Mouse (Mus musculus) heart, postnatal 4 days (tissue): ENCODE measurements around the gene Setd1b. TPM values are rescaled to one million over a fixed set of nuclear protein-coding genes. Genes with fewer than 3 reads are reported as not detected.

Experiments used
- DNase-seq: peaks from one replicate; pipeline ENCODE4 v3.0.0; 2021
- total RNA-seq, 2 experiments: library from RNA; stranded (reverse); gene quantifications; 2 replicates each; pipeline ENCODE4 v1.2.3; 2021

Gene Setd1b
- total RNA-seq, 2 experiments from 2014 or later = 22.2 to 23.0 TPM

DNA sequence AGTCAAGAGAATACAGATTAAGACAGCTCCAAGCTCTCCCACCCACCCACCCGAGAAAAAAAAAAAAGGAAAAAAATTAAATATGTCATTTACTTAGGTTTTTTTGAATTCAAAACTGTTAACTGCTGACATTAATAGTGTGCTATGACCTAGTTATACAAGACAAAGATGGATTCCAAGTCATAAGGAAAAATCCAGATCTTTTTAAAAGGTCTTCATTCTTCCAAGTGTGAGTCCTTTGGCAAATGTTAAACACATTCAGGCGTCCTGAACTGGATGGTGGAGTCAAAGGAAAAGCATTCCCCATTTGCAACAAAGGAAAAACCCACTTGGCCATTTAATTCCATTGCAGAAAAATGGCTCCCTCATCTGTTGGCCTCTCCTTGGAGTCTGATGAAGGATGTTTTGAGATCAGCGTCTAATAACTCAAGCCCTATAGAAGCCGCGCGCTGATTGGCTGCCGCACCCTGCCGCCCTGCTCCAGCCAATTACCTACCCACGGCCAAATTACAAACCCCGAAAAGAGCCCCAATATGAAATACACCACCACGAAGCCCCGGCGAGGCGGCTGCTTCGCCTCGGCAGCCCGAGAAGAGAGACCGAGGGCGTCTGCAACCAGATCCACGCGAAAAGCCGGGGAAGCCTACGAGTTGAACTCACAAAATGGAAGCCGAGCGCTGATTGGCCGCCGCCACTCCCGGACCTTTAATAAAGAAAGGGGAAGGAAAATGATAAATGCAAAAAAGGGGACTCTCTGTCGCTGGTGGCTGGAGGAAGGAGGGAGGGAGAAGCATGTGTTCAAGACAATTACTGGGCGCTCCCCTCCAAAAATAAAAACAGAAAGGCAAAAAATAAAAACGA is 1.1 kb upstream of the Setd1b start:
- peak; percentile 92 for DNase-seq

DNA sequence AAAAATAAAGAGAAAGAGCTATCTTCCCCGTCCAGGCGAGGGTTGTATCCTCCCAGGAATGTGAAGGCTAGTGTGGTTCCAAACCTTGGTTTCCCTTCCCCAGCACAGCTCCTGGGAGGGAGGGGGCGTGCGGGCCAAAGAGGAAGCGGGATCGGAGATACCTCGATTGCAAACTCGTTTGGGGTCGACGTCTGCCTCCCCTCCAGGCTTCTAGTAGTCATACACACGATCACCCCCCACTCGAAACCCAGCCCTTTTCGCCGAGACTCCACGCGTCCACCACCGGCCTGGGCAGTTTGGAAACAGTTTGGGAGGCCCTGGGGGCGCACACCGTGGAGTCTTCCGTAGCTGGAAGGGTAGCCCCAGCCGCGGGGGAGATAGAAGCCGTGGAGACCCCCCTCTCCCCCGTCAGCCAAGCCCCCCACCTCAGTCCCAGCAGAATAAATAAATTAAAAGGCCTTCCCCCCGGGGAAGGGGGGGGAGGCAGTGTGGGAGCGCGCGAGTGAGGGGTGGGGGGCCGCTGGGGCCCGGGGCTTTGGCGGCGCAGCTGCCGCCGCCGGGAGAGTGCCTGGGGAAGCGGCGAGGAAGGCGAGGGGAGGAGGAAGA is 335 bp upstream of the Setd1b start:
- peak; percentile 65 for DNase-seq

DNA sequence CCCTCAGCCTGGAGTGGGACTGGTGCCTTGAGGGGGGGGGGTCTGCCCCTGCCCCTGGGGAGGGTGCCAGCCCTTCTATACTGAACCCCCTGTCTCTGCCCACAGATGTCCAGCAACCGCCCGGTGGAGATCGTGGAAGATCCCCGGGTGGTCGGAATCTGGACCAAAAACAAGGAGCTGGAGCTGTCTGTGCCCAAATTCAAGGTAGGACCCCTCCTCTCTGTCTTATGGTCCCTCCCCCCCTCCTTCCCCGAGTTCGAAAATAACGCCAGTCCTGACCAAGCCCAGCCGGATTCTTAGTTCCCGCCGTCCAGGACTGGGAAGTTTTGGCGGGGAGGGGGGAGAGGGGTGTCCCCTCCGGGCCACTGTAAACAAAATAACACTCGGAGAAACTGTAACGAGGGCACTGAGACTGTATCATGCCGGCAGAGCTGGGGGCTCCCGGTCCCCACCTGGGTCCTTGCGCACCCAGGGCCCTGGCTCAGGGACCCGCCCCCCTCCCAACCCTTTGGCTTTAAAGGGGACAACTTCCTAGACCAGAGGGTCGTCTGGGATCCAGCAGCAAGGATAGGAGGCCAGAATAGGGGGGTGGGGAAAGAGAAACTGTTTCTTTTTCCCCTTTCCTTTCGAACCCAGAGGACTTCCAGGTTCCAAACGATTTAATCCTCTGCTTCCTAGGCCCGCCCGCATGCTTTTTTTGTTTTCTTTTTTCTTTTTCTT is 1.4 kb downstream of the Setd1b start:
- DNase-seq = peak; percentile 52

DNA sequence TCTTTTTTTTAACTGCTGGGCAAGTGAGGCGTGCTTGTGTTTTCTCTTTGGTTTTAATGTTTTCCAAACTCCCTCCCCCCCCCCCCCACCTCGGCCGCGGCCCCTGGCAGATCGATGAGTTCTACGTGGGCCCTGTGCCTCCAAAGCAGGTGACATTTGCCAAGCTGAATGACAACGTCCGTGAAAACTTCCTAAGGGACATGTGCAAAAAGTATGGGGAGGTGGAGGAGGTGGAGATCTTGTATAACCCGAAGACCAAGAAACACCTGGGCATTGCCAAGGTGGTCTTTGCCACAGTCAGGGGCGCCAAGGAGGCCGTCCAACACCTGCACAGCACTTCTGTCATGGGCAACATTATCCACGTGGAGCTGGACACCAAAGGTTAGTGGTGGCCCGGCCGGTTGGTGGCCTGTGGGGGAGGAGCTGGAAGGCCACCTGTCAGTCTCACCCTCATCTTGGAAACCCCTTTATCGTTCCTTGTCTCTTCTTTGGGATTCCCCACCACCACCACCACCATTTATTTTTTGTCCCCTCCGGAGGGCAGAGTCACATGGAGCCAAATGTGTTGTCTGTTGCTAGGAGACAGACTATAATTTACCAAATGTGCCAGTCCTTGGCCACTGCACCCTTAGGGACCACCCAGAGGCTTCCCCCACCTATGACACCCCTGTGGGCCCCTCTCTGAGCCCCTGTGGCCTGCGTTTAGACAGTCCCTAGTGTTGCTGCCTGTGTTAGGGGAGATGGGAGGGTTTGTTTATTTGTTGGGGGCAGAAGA is 2.2 kb downstream of the Setd1b start:
- peak; percentile 21 for DNase-seq

- DNase-seq = no peak
These were observed 3.0 kb downstream of the Setd1b start for GRCm38 (mm10) chr5:123144746-123145590.

- DNase-seq = no peak
These were observed 4.4 kb downstream of the Setd1b start for GRCm38 (mm10) chr5:123146357-123146756.

DNA sequence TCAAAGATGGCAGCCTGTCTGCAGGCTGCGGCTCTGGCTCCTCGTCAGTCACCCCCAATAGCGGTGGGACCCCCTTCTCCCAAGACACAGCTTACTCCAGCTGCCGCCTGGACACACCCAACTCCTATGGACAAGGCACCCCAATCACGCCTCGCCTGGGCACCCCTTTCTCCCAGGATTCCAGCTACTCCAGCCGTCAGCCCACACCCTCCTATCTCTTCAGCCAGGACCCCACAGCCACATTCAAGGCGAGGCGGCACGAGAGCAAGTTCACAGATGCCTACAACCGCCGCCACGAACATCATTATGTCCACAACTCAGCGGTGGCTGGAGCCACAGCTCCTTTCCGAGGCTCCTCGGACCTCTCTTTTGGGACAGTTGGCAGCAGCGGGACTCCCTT is 5.6 kb downstream of the Setd1b start:
- no peak for DNase-seq

GRCm38 (mm10) chr5:123148073-123148722 is 6.2 kb downstream of the Setd1b start:
- peak; percentile 14 for DNase-seq

GRCm38 (mm10) chr5:123149451-123150400 is 7.7 kb downstream of the Setd1b start:
- DNase-seq = peak; percentile 96

- no peak for DNase-seq
These were observed 8.6 kb downstream of the Setd1b start for GRCm38 (mm10) chr5:123150641-123151040.

DNA sequence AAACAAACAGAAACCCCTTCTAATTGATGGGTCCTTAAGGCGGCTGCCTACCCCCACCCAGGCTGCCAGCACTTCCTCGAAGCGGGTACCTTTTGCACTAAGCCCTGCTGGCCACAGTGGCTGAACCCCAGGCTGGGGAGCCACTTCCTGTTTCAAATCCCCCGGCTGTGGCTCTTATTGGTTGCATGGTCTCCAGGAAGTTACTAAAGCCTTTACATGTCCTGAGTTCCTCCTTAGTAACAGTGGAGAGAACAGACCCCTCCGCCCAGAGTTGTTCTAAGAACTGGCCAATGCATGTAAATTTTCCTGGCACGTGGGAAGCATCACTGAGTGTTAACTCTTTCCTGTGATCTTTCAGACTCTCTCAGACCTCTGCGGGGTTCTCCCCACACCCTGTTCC is 9.1 kb downstream of the Setd1b start:
- DNase-seq = peak; percentile 38

DNA sequence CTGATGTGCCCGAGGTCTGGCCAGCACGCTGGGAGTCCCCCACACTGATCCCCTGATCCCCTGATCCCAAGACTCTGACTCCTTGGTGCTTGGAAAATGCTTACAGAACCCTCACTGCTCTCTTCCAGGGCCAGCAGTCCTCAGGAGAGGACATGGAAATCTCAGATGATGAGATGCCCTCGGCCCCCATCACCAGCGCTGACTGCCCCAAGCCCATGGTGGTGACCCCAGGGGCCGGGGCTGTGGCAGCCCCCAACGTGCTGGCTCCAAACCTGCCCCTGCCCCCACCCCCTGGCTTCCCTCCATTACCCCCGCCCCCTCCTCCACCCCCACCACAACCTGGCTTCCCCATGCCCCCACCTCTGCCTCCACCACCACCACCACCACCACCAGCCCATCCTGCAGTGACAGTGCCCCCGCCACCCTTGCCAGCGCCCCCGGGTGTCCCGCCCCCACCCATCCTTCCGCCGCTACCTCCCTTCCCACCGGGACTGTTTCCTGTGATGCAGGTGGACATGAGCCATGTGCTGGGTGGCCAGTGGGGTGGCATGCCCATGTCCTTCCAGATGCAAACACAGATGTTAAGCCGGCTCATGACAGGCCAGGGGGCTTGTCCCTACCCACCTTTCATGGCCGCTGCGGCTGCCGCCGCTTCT is 9.8 kb downstream of the Setd1b start:
- no peak for DNase-seq

DNA sequence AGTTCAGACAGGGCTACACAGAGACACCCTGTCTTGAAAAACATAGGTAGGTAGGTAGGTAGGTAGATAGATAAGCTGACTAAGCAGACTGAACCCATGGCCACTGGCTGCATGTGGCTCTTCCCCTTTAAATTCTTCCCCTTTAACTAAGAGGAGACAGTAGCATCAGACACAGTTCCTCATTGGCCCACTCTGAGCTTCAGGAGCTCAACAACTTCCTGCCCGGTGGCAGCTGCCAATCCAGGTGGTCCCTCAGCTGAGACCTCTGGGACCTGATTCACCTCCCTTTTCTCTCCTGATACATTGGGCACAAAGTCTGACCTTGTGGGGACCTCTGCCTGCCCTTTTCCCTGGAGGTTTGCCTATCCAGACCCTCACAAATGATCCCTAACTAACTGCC is 10.9 kb downstream of the Setd1b start:
- no peak for DNase-seq

- DNase-seq = peak; percentile 80
These were observed 13.4 kb downstream of the Setd1b start for GRCm38 (mm10) chr5:123155425-123155824.

- peak; percentile 21 for DNase-seq
These were observed 14.8 kb downstream of the Setd1b start for GRCm38 (mm10) chr5:123156763-123157162.

GRCm38 (mm10) chr5:123157972-123158371 is 16.0 kb downstream of the Setd1b start:
- DNase-seq = no peak

GRCm38 (mm10) chr5:123159446-123159845 is 17.5 kb downstream of the Setd1b start:
- DNase-seq = no peak

DNA sequence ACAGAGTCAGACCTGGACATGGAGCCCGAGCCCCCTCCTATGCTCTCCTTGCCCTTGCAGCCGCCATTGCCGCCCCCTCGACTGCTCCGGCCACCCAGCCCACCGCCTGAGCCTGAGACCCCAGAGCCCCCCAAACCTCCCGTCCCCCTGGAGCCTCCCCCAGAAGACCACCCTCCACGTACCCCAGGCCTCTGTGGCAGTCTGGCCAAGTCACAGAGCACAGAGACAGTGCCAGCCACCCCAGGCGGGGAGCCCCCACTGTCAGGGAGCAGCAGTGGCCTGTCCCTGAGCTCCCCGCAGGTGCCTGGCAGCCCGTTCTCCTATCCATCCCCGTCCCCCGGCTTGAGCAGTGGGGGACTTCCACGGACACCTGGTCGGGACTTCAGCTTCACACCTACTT is 17.9 kb downstream of the Setd1b start:
- DNase-seq = no peak

DNA sequence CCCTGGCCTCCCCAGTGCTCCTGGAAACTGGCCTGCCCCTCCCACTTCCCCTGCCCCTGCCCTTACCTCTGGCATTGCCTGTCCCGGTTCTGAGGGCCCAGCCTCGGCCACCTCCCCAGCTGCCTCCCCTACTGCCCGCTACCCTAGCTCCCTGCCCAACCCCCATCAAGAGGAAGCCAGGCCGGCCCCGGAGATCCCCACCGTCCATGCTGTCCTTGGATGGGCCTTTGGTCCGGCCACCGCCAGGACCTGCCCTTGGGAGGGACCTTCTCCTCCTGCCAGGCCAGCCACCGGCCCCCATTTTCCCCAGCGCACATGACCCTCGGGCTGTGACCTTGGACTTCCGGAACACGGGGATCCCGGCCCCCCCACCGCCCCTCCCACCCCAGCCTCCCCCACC is 18.3 kb downstream of the Setd1b start:
- no peak for DNase-seq
